Mouse (Mus musculus) hindbrain, embryonic 11.5 days (tissue): ENCODE data around the gene Rassf1. TPM values are rescaled to one million over a fixed set of nuclear protein-coding genes. Genes with fewer than 3 reads are reported as not detected.
A peak's percentile ranks its signal among the peaks of the same experiment; 100 is the strongest.

Experiments
- ATAC-seq: fragments of 200-750 bp; cut with Nextera tagmentation; 2 replicates; pipeline ENCODE4 v1.8.0; 2017; ENCODE audit warnings: mild to moderate bottlenecking, moderate TSS enrichment, moderate library complexity; ENCODE audit not compliant: low FRiP score
- DNase-seq: peaks from one replicate; pipeline ENCODE4 v3.0.0-alpha.2; 2015; ENCODE audit warnings: low spot score
- H3K27ac ChIP-seq: fragments of 300-500 bp; sonication (generic); 2 replicates; pipeline ENCODE4 v1.5.1; 2014; ENCODE audit warnings: mild to moderate bottlenecking, low read depth, low read length
- H3K27me3 ChIP-seq: fragments of 300-500 bp; sonication (generic); 2 replicates; pipeline ENCODE4 v1.6.1; 2014; ENCODE audit warnings: mild to moderate bottlenecking, low read length, moderate library complexity, mixed read lengths; ENCODE audit not compliant: control insufficient read depth, insufficient read depth
- H3K36me3 ChIP-seq: fragments of 300-500 bp; sonication (generic); 2 replicates; pipeline ENCODE4 v1.6.1; 2014; ENCODE audit warnings: mild to moderate bottlenecking, low read length, moderate library complexity, mixed read lengths; ENCODE audit not compliant: control insufficient read depth, insufficient read depth
- H3K4me1 ChIP-seq: fragments of 300-500 bp; sonication (generic); replicated peaks from 2 replicates; pipeline ENCODE4 v1.6.1; 2014; ENCODE audit warnings: low read length, mixed read lengths; ENCODE audit not compliant: control insufficient read depth, insufficient read depth
- H3K4me2 ChIP-seq: fragments of 300-500 bp; sonication (generic); replicated peaks from 2 replicates; pipeline ENCODE4 v1.6.1; 2014; ENCODE audit warnings: mild to moderate bottlenecking, low read depth, low read length
- H3K4me3 ChIP-seq: fragments of 300-500 bp; sonication (generic); 2 replicates; pipeline ENCODE4 v1.5.1; 2014; ENCODE audit warnings: low read depth, low read length
- H3K9ac ChIP-seq: fragments of 300-500 bp; sonication (generic); 2 replicates; pipeline ENCODE4 v1.6.1; 2014; ENCODE audit warnings: low read depth, low read length
- H3K9me3 ChIP-seq: fragments of 300-500 bp; sonication (generic); 2 replicates; pipeline ENCODE4 v1.6.1; 2016; ENCODE audit warnings: low read length; ENCODE audit not compliant: control insufficient read depth
- WGBS: fragments of 180-500 bp; shearing (Covaris S2); extraction: QIAGEN DNeasy Blood & Tissue Kit; methylation state at CpG from one replicate; pipeline ENCODE4 v1.1.7; 2014; 5-methylcytosine and 5-hydroxymethylcytosine counted together
- polyA plus RNA-seq: library from polyadenylated mRNA; unstranded; fragments of >200 nt; fragmentation: Nextera tagmentation; extraction: Ambion mirVana; gene quantifications from 2 replicates; pipeline ENCODE4 v1.2.1, GENCODE M21; 2014

The Rassf1 gene
- polyA plus RNA-seq, 1 experiment from 2014 or later, result 39.7 TPM

DNA sequence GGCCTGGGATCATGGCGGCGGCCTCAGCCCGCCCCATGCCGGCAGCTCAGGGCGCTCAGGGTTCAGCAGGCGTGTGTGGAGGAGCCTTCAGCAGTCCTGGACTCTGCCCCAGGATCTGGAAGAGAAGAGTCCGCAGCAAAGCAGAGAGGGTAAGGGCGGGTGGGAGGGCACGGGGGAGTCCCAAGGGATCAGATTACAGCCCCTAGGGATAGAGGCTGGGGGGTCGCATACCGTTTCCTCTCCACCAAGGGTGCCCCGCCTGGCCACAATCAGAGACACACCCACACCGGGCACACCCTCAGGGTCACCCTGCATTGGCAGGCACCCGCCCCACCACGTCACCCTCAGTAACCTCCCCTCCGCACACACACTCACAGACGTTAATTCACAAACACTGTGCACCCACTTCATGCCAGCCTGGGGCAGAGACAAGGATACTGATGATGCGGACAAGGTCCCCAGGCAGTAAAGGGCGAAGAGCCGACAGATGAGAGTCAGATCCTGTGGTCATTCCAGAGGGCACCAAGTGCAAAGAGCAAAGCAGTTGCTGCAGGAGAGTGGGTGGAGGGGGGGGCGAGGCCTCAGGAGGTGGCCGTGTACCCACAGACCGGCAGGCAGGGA is 53.8 kb downstream of the Rassf1 start:
- no peak for DNase-seq
- no peak overlapping the region for H3K27ac ChIP-seq
- 46% methylated on average over 23 of the region's 23 CpGs for WGBS
- peak overlapping the region; percentile 12; the same call in 1 of the 2 replicates for H3K4me3 ChIP-seq
- peaks cover 22% of the 10 kb centered on the region for H3K4me1 ChIP-seq
- no peaks in the 10 kb centered on the region for H3K36me3 ChIP-seq
- ATAC-seq, result 0 out of 2 replicates have a peak, but pooled peaks have one; percentile 8
- no peaks in the 10 kb centered on the region for H3K9me3 ChIP-seq
- H3K4me2 ChIP-seq, result peak overlapping the region; percentile 15; the same call in 1 of the 2 replicates
- H3K9ac ChIP-seq, result no peak overlapping the region
- H3K27me3 ChIP-seq, result no peaks in the 10 kb centered on the region

DNA sequence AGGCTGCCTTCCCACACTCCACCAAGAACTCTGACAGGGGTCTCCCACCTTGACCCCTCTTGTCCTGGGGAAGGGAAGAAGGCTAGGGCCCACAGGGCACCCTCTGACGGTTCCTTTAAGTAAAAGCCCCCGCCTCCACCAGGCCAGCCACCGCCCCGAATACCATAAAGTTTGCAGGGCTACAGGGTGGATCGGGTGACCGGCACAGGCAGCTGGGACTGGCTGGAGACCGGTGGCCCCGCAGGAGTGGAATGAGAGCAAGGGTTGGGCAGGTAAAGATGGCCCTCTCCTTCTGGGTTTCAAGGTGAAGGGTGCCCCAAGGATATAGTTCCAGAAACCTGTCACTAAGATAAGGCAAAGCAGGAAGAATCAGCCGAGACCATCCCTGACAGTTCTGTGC is 55.2 kb downstream of the Rassf1 start:
- Histone ChIP-seq H3K27me3 (no peaks in the 10 kb centered on the region), H3K4me2 (no peak overlapping the region), H3K27ac (no peak overlapping the region), H3K4me1 (peaks cover 26% of the 10 kb centered on the region), H3K9me3 (no peaks in the 10 kb centered on the region), H3K36me3 (no peaks in the 10 kb centered on the region), H3K4me3 (no peak overlapping the region), H3K9ac (no peak overlapping the region; the same call in 1 of the 2 replicates)
- ATAC-seq (no peak), DNase-seq (no peak)
- 15% methylated on average over 9 of the region's 9 CpGs for WGBS

DNA sequence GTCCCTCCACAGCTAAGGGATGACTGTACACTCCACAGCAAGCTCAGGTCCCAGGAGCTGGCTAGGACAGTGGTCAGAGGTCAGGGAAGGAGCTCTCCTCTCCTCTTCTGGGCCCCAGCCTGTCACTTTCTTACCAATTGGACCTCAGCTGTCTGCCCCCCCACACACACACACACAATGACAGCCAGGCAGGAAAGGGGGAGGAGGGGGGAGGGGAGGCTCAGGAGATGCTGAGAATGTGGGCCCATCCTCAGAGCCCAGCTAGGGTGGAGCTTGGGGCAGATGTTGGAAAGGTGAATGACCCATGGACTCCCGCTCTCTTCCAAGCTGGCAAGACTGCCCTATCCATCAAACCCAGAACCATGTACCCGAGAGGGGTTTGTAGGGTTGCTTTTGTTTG is 55.7 kb downstream of the Rassf1 start:
- no peak overlapping the region for H3K4me2 ChIP-seq
- no peak overlapping the region for H3K4me3 ChIP-seq
- H3K27ac ChIP-seq, result no peak overlapping the region
- no peak for ATAC-seq
- no peaks in the 10 kb centered on the region for H3K9me3 ChIP-seq
- peaks cover 29% of the 10 kb centered on the region for H3K4me1 ChIP-seq
- no peak overlapping the region for H3K9ac ChIP-seq
- H3K27me3 ChIP-seq, result no peaks in the 10 kb centered on the region
- DNase-seq, result no peak
- no peaks in the 10 kb centered on the region for H3K36me3 ChIP-seq
- 48% methylated on average over 2 of the region's 2 CpGs for WGBS

DNA sequence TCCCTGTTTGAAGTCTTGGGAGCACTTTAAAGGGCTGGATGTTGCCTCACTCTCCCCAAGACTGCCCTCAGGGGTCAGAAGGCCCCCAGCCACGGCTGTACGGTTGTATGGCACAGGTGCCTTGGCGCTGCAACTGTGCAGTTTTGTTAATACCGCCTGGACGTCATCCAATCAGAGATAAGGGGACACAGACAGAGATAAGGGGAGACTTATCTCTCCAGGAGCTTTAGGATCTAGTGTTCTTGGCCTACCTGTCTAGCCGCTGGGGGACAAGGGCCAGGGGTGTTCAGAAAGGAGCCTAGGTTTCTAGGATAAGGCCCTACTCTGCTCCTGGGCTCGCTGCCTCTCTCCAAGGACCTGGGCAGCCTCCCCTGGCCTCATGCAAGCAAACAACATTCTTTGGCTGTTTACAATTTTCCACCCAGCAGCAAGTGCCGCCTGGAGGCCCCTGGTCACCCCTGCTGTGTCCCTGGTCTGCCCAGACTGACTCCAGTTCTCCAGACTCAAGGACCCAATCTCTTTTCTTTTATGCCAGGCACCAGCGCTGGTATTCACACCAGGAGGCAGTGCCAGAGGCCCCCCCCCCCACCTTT is 56.4 kb downstream of the Rassf1 start:
- no peak overlapping the region for H3K27ac ChIP-seq
- H3K4me3 ChIP-seq, result no peak overlapping the region
- no peaks in the 10 kb centered on the region for H3K27me3 ChIP-seq
- WGBS, result 61% methylated on average over 9 of the region's 9 CpGs
- DNase-seq (no peak), ATAC-seq (no peak)
- H3K9ac ChIP-seq, result no peak overlapping the region
- H3K4me2 ChIP-seq, result no peak overlapping the region
- H3K4me1 ChIP-seq, result peaks cover 29% of the 10 kb centered on the region
- H3K9me3 ChIP-seq, result no peaks in the 10 kb centered on the region
- H3K36me3 ChIP-seq, result no peaks in the 10 kb centered on the region

DNA sequence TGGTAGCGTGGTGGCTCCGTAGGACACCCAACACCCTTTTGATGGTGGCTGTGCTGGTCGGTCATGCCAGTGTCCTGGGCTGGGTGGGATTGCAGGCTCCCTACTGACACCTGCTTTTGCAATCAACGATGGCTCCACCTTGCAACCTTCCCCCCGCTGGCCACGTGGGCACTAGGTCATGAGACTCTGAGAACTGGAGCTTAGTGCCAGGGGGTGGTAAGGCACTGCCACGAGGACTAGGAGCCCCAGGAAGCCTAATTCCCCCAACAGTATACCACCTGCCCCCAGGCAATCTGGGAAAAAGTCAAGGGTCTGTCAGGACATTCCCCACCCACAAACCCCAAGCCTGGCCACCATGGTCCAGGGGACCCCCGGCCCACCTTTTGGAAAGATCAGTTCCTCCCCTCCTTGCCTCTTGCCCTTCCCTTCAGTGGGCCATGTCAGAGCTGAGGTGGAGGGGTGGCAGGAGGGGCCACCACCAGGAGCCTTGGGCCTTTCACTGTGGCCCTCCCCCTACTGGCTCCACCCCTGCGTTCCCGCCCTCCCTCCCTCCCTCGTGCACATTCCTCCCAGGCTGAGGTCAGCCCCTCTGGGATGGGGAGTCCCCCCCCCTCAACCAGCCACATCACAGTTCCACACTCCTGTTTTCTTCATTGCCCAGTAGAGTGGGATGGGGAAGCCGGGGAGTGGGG is 57.5 kb downstream of the Rassf1 start, which contains the start of gene Sema3b:
Sema3b (minus strand) TSS at position 489 of the 692 bp plus-strand sequence.
- WGBS, result 56% methylated on average over 9 of the region's 12 CpGs

DNA sequence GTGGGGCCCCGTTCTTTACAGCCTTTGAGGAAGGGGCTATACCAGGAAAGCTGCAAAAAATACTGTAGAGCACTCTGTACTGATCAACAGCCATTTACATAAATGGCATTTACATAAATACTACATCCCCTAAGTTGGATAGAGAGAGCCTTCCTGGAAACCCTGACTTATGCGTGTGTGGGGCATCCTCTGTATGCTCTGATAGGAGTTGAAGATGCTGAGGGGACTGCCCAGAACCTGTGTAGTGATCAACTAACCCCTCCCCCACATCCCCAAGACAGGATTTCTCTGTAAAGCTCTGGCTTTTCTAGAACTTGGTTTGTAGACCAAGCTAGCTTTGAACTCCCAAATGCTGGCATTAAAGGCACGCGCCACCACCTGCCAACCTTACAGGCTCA is 58.1 kb downstream of the Rassf1 start:
- 67% methylated on average over 4 of the region's 4 CpGs for WGBS
- no peak overlapping the region for H3K4me2 ChIP-seq
- H3K27ac ChIP-seq, result no peak overlapping the region
- ATAC-seq (no peak), DNase-seq (no peak)
- 0 out of 2 replicates have a peak, but pooled peaks cover 3% of the 10 kb centered on the region for H3K36me3 ChIP-seq
- no peaks in the 10 kb centered on the region for H3K27me3 ChIP-seq
- H3K4me3 ChIP-seq, result no peak overlapping the region
- H3K9ac ChIP-seq, result no peak overlapping the region
- no peaks in the 10 kb centered on the region for H3K9me3 ChIP-seq
- peaks cover 24% of the 10 kb centered on the region for H3K4me1 ChIP-seq

More for the DNA sequence above, 57.5 kb downstream of the Rassf1 start, which contains the start of gene Sema3b:
- Histone ChIP-seq H3K4me1 (peaks cover 28% of the 10 kb centered on the region), H3K9ac (no peak within 1 kb of the TSS), H3K36me3 (no peaks in the 10 kb centered on the region), H3K9me3 (no peaks in the 10 kb centered on the region), H3K27me3 (no peaks in the 10 kb centered on the region), H3K4me2 (0 out of 2 replicates have a peak within 1 kb of the TSS, but pooled peaks have one; percentile 4), H3K4me3 (no peak within 1 kb of the TSS), H3K27ac (no peak within 1 kb of the TSS)
- DNase-seq (no peak), ATAC-seq (no peak)

DNA sequence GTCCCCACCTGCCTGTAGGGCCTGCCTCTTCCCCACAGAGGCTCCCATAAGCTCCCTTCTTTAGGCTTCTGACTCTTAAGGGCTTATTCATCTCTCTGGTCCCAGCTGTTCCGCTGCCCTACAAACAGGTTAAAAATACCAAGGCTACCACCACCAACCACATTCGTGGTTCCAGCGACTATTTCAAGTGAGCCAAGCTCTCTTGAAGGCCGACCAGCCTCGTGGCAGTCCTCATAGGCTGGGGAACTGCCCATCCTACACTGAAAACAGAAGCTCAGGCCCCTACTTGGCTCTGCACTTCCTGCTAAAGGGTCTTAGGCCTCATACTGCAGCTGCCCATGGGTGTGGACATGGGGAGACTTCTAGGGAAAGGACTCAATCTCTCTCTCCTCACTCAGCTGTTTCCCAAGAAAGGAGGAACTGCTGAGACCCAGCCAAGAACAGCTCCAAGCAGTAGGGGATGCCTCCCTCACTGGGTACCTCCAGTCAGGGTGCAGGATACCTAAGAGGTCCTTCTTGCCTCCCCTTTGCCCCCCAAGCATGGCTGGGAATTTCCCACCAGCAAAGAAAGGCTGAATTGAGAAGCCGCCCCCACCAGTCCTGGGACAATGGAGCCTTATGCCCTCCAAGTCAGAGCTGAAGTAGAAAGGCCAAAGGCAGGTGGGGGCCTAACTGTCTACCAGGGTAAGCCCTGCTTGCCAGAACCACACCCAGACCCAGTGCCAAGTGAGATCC is 60.3 kb downstream of the Rassf1 start:
- WGBS, result 80% methylated on average over 6 of the region's 6 CpGs
- Histone ChIP-seq H3K4me1 (peaks cover 24% of the 10 kb centered on the region), H3K9ac (peak overlapping the region; percentile 61), H3K36me3 (peaks cover 15% of the 10 kb centered on the region; the same call in 1 of the 2 replicates), H3K4me3 (no peak overlapping the region), H3K9me3 (no peaks in the 10 kb centered on the region), H3K27ac (peak overlapping the region; percentile 94), H3K27me3 (no peaks in the 10 kb centered on the region), H3K4me2 (peak overlapping the region; percentile 59; the same call in 1 of the 2 replicates)
- ATAC-seq, result no peak
- DNase-seq, result no peak
